Mouse (Mus musculus) spleen, embryonic (tissue): ENCODE data around the gene Vmn1r196.
"Not testable (repeated sequence)": the region's sequence is repeated elsewhere in the genome, so short reads cannot be mapped to it uniquely, and the experiment has no call there.

Source experiments
- CTCF ChIA-PET: fragments of 350-600 bp; sonication (Branson Sonifier 250); formaldehyde crosslinking; loops from one replicate; lab custom pipeline; 2022; lab: Charles Lee

Vmn1r196 gene

DNA sequence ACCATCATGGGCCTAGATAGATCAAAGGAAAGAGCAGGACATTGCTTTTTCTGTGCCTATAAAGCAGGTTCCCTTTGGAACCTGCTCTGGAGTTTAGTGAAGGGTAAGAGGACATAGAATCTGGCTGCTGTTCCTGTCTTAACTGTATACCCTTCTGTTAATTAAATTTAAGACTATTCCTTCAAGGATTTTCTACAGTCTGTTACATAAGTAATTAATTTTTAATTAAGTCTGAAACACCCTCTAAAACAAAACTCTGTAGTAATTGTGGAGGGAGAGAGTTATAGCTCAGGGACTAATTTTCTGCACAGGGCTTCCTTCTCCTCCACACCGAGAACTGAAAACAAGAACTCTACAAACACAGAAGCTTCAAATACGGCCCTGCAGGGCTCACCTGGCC lies at the start of gene Vmn1r196:
TSS of gene Vmn1r196 (plus strand) at position 301 of the 400 bp plus-strand sequence.
- CTCF ChIA-PET: no interaction called here

DNA sequence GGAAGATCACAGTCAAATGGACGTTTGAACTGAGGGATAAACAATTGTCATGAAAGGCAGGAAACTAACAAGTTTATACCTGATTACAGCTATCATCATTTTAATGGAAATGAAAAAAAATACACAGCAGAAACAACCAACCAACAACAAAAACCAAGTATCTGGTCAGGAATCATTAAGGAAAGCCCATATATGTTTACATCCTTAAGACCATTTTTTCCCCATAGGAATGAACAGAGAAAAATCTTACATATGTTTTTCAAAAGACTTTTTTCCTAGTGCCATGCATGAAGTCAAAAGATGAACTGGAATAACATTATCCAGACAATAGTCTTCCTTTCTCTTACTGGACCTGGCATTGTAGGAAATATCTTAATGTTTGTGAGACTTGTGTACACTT lies 45.8 kb upstream of the Vmn1r196 start, which contains the start of gene Vmn1r194:
TSS of gene Vmn1r194 (plus strand) at position 301 of the 400 bp plus-strand sequence.
- CTCF ChIA-PET: no interaction called here

DNA sequence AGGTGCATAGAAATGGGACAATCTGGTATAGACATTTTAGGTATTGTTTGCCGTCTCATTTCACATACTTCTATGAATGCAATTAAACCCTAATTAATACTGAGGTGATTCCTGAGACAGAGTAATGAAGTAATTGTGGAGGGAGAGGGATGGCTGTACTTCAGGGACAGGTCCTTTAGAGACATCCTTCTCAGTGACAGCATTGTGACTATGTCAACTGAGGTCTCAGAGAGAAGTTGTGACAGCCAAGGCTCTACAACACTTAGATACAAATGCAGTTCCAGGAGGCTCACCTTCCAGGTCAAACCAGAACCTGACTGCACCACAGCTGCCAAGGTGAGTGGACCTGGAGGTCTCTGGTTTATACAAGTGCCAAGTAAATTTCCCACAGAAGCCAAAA lies 19.5 kb upstream of the Vmn1r196 start, which contains the start of gene Vmn1r195:
TSS of gene Vmn1r195 (plus strand) at position 301 of the 400 bp plus-strand sequence.
- CTCF ChIA-PET: not testable (repeated sequence)

DNA sequence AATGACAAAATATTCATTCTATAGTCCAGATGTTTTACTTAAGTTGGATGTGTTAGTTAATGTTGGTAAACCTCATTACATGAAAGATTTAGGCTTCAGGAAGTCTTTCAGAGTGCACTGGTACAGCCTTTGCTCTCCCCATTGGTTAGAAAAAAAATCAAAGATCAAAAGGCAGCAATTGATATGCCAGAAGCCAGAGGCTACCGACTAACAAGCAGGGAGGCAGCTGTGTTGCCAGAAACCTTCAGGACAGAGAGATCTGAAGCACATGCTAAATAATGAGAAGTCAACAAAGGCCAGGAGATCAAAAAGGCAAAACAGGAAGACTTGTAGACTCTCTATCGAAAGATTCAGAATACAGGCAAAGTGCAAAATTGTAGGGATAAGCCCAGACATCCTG lies 18.0 kb upstream of the Vmn1r196 start:
- CTCF ChIA-PET: no interaction called here

DNA sequence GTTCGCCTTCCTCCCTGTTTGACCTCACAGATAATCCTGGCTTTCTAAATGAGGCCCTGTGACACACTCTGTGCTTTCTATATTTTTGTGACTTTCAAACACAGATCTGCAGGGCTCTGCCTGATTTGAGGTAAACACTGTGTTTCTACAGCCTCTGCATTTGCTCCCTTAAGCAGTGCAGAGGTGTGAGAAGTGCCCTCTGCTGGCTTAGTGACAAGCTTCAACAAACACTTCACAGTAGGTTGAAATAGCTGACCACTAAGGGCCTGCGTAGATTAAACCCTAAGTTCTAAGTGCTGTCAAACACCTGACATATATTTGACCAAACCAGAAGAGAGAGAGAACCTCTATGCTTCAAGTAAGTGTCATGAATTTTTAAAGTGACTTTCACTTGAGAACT lies 5.1 kb upstream of the Vmn1r196 start:
- CTCF ChIA-PET: no interaction called here

DNA sequence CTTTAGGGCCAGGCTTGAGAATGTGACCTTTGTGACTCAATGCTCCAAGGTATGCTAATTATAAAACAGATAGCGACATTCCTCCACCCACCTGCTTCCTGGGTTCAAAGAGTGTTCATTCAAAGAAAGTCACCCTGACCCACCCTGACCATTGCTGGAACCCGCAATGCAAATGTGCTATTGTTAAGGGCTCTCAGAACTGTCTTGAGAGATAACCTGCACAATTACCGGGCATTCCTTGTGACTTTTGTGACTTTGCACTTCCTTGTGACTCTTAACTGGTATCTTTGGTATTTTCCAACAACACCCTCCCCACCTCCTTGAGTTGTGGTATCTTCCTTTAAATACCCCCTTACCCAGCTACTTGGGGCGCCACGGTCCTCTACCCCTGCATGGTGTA lies 18.4 kb downstream of the Vmn1r196 start:
- CTCF ChIA-PET: not testable (repeated sequence)

DNA sequence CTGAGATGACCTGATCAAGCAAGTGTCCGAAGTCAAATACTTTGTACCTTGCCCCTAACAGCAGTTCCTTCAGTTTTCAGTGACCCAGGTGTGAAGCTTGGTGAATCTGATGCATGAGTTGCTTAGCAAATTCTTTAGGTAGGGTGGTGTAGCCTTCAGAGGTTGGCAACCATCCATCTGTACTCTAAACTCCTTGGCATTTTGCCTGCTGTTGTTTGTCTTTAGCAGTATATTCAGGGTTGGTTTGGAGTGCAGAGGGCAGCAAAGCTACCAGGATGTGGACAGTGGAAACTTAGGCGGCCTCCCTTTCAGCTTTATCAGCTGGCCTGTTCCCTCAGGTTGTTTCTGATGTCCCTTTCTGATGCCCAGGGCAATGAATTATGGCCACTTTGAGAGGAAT lies 25.6 kb downstream of the Vmn1r196 start:
- CTCF ChIA-PET: no interaction called here

DNA sequence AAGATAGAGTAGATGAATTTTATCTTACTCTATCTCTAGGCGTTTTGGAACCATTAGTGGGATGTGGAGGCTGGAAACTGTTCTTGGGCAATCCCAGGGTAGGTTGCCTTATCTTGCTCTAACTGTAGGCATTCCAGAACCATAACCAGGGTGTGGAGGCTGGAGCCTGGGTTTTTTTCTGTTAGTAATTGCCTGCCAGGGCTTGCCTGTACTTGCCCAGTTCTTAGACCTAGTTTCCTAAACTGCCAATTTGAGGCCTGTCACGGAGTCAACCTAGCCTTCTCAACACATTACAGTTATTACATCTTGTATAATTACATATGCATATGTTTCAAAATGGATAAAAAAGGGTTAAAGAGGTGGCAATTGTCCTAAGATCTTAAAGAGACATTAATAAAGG lies 27.6 kb downstream of the Vmn1r196 start:
- CTCF ChIA-PET: no interaction called here

DNA sequence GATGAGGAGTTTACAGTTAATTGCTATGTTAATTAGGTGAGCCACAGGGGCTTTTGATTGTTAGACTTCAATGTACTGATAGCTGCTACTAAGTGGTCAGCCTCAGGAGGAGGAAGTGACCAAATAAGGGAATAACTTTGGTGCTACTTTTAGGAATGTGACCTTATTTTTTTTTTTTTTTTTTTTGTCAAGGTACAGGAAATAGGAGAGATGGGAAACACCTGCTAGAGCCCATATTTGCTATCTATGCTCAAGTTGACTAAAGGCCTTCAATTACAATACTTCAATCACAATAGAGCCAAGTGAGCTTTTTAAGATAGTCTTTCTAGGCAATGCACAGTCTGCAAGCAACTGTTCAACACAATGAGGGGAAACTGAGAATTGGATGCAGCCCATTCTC lies 30.4 kb downstream of the Vmn1r196 start:
- CTCF ChIA-PET: no interaction called here

DNA sequence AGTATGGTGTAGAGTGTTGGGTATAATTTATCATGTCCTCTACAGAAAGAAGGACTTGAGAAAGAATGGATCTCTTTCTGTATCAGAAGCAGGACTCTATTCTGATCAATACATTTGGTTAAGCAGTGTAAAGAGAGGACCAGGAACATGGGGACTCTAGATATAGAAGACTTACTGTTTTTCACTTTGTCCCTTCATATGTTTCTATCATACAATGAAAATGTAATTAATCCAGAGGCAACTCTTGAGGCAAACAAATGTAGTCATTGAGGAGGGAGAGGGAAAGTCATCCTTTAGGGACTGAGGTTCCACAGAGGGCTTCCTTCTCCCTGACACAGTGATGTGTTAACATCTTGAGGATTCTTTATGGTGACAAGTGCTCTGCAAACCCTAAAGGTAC lies 34.6 kb downstream of the Vmn1r196 start, which contains the start of gene Vmn1r197:
TSS of gene Vmn1r197 (plus strand) at position 301 of the 400 bp plus-strand sequence.
- CTCF ChIA-PET: no interaction called here

DNA sequence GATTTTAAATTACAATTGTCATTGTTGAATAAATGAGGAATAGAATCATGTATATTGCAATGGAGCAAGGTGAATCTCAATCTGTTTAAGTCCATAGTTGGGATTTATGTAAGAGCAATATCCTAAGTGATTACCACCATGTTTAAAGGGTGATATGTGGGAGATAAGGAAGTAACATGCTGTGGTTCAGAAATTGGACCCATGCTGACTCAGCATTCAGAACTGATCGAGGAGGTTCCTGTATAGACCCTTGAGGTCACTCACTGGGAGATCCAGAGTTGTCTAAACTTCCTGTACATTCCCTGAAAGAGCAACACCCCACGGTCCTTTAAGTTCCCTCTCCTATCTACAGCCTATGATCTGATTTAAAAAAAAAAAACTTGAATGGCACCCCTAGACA lies 43.5 kb downstream of the Vmn1r196 start:
- CTCF ChIA-PET: no interaction called here

DNA sequence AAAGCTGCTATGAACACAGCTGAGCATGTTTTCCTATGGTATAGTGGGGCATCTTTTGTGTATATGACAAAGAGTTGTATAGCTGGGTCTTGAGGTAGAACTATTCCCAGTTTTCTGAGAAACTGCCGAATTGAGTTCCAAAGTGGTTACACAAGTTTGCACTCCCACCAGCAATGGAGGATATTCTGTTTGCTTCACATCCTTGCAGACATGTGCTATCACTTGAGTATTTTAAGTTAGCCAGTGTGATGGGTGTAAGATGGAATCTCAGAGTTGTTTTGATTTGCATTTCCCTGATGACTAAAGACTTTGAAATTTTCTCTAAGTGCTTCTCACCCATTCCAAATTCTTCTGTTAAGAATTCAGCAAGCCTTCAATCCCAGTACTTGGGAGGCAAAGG lies 45.8 kb downstream of the Vmn1r196 start:
- CTCF ChIA-PET: no interaction called here
